Mouse (Mus musculus) CH12.LX (cell line): ENCODE measurements around the gene Tmppe. TPM values are rescaled to one million over a fixed set of nuclear protein-coding genes. Genes with fewer than 3 reads are reported as not detected.

Source experiments
- DNase-seq: peaks from one replicate; pipeline ENCODE4 v3.0.0-alpha.2; 2013; ENCODE audit errors: extremely low read depth
- H3K27ac ChIP-seq: 2 replicates; pipeline ENCODE4 v1.5.1; 2012; ENCODE audit warnings: low read depth, mild to moderate bottlenecking, control low read depth, moderate library complexity; ENCODE audit not compliant: insufficient read depth
- H3K27me3 ChIP-seq: replicated peaks from 2 replicates; pipeline ENCODE3; 2012; ENCODE audit warnings: inconsistent platforms
- H3K36me3 ChIP-seq, 2 experiments: replicated peaks in 1 of 2; 2 replicates each; pipeline versions ENCODE3 to v1.6.1; 2012; ENCODE audit warnings: inconsistent platforms in 1 of 2, low read length in 1 of 2, mild to moderate bottlenecking in 1 of 2, mixed read lengths in 1 of 2, moderate library complexity in 1 of 2; ENCODE audit not compliant: control insufficient read depth in 1 of 2, insufficient read depth in 1 of 2
- H3K4me1 ChIP-seq, 2 experiments: 2 replicates each; pipeline ENCODE4 v1.6.1; 2012; ENCODE audit warnings: inconsistent platforms in 1 of 2, moderate library complexity in 1 of 2; ENCODE audit not compliant: insufficient read depth in 2 of 2, control insufficient read depth in 1 of 2
- H3K4me2 ChIP-seq: 2 replicates; pipeline ENCODE4 v1.6.1; 2012; ENCODE audit warnings: low read depth, mild to moderate bottlenecking, control low read depth; ENCODE audit not compliant: poor library complexity, insufficient read depth, severe bottlenecking
- H3K4me3 ChIP-seq, 3 experiments: fragments of 150-350 bp in 1 of 3; sonication (generic) in 1 of 3; replicated peaks in 1 of 3; 2 replicates each; pipeline versions ENCODE3 to v1.5.1; 2011 to 2012; ENCODE audit warnings: low read depth in 2 of 3, low read length in 2 of 3, mild to moderate bottlenecking in 2 of 3, moderate library complexity in 2 of 3, control low read depth in 1 of 3, improper control_type of control experiment in 1 of 3, inconsistent platforms in 1 of 3, mixed read lengths in 1 of 3; ENCODE audit not compliant: poor library complexity in 1 of 3
- H3K79me2 ChIP-seq: replicated peaks from 2 replicates; pipeline ENCODE4 v1.6.1; 2012; ENCODE audit warnings: mild to moderate bottlenecking, moderate library complexity; ENCODE audit not compliant: control insufficient read depth, poor library complexity, insufficient read depth, severe bottlenecking; ENCODE audit errors: extremely low read depth
- H3K9ac ChIP-seq: 2 replicates; pipeline ENCODE4 v1.6.1; 2012; ENCODE audit warnings: low read depth, mild to moderate bottlenecking, control low read depth, moderate library complexity; ENCODE audit not compliant: insufficient read depth
- H3K9me3 ChIP-seq: replicated peaks from 2 replicates; pipeline ENCODE3; 2012; ENCODE audit warnings: low read length, inconsistent platforms, mixed read lengths
- BHLHE40 ChIP-seq: IDR thresholded peaks from 2 replicates; pipeline ENCODE4 v1.6.1; 2011; ENCODE audit warnings: mild to moderate bottlenecking, low read depth, low read length, improper control_type of control experiment
- CHD2 ChIP-seq: IDR thresholded peaks from 2 replicates; pipeline ENCODE4 v1.6.1; 2011; ENCODE audit warnings: low read length, improper control_type of control experiment
- CTCF ChIP-seq, 2 experiments: IDR thresholded peaks in 1 of 2; conservative IDR thresholded peaks in 1 of 2; 2 replicates each; pipeline ENCODE4 v1.5.1; 2011 to 2012; ENCODE audit warnings: low read depth in 2 of 2, low read length in 2 of 2, improper control_type of control experiment in 1 of 2, inconsistent platforms in 1 of 2, mild to moderate bottlenecking in 1 of 2, moderate library complexity in 1 of 2
- E2F4 ChIP-seq: IDR thresholded peaks from 2 replicates; pipeline ENCODE4 v1.6.1; 2011; ENCODE audit warnings: low read depth, low read length, improper control_type of control experiment; ENCODE audit not compliant: insufficient replicate concordance
- ELF1 ChIP-seq: IDR thresholded peaks from 2 replicates; pipeline ENCODE4 v1.6.1; 2014; ENCODE audit warnings: low read depth, mild to moderate bottlenecking, inconsistent platforms, low read length, improper control_type of control experiment
- GABPA ChIP-seq: IDR thresholded peaks from 2 replicates; pipeline ENCODE4 v1.6.1; 2012; ENCODE audit warnings: low read depth, low read length, improper control_type of control experiment, inconsistent platforms; ENCODE audit not compliant: insufficient replicate concordance
- HCFC1 ChIP-seq: IDR thresholded peaks from 2 replicates; pipeline ENCODE4 v1.6.1; 2012; ENCODE audit warnings: low read depth, mild to moderate bottlenecking, inconsistent platforms, low read length, improper control_type of control experiment
- IRF4 ChIP-seq: IDR thresholded peaks from 2 replicates; pipeline ENCODE4 v1.6.1; 2014; ENCODE audit warnings: low read depth, mild to moderate bottlenecking, inconsistent platforms, low read length, improper control_type of control experiment
- MAFK ChIP-seq: IDR thresholded peaks from 2 replicates; pipeline ENCODE4 v1.6.1; 2011; ENCODE audit warnings: low read length, improper control_type of control experiment; ENCODE audit not compliant: insufficient replicate concordance
- MAX ChIP-seq: IDR thresholded peaks from 2 replicates; pipeline ENCODE4 v1.6.1; 2011; ENCODE audit warnings: low read length, improper control_type of control experiment
- MXI1 ChIP-seq: IDR thresholded peaks from 2 replicates; pipeline ENCODE4 v1.6.1; 2011; ENCODE audit warnings: mild to moderate bottlenecking, low read depth, low read length, improper control_type of control experiment
- NELFE ChIP-seq: IDR thresholded peaks from 2 replicates; pipeline ENCODE4 v1.6.1; 2011; ENCODE audit warnings: low read depth, low read length, improper control_type of control experiment
- NRF1 ChIP-seq: IDR thresholded peaks from 2 replicates; pipeline ENCODE4 v1.6.1; 2014; ENCODE audit warnings: low read depth, mild to moderate bottlenecking, inconsistent platforms, low read length, improper control_type of control experiment, moderate library complexity
- PAX5 ChIP-seq: IDR thresholded peaks from 2 replicates; pipeline ENCODE4 v1.6.1; 2012; ENCODE audit warnings: low read length, inconsistent platforms, mixed read lengths
- POLR2A ChIP-seq: IDR thresholded peaks from 2 replicates; pipeline ENCODE4 v1.6.1; 2011; ENCODE audit warnings: low read depth, mild to moderate bottlenecking, improper control_type of control experiment, low read length
- RAD21 ChIP-seq: IDR thresholded peaks from 2 replicates; pipeline ENCODE4 v1.6.1; 2011; ENCODE audit warnings: low read depth, mild to moderate bottlenecking, low read length, improper control_type of control experiment, moderate library complexity
- RCOR1 ChIP-seq: conservative IDR thresholded peaks from 2 replicates; pipeline ENCODE4 v1.6.1; 2012; ENCODE audit warnings: low read depth, mild to moderate bottlenecking, inconsistent platforms, low read length, improper control_type of control experiment
- SIN3A ChIP-seq: IDR thresholded peaks from 2 replicates; pipeline ENCODE4 v1.6.1; 2012; ENCODE audit warnings: low read length, improper control_type of control experiment, inconsistent platforms
- SMC3 ChIP-seq: IDR thresholded peaks from 2 replicates; pipeline ENCODE4 v1.6.1; 2011; ENCODE audit warnings: low read depth, low read length, improper control_type of control experiment
- TCF12 ChIP-seq: IDR thresholded peaks from 2 replicates; pipeline ENCODE4 v1.6.1; 2014; ENCODE audit warnings: low read depth, mild to moderate bottlenecking, inconsistent platforms, low read length, improper control_type of control experiment
- UBTF ChIP-seq: IDR thresholded peaks from 2 replicates; pipeline ENCODE4 v1.6.1; 2012; ENCODE audit warnings: low read depth, mild to moderate bottlenecking, inconsistent platforms, low read length, improper control_type of control experiment, moderate library complexity
- USF1 ChIP-seq: IDR thresholded peaks from 2 replicates; pipeline ENCODE4 v1.6.1; 2014; ENCODE audit warnings: low read depth, mild to moderate bottlenecking, inconsistent platforms, low read length, improper control_type of control experiment
- USF2 ChIP-seq: conservative IDR thresholded peaks from 2 replicates; pipeline ENCODE4 v1.6.1; 2011; ENCODE audit warnings: low read depth, low read length, improper control_type of control experiment
- ZC3H11A ChIP-seq: IDR thresholded peaks from 2 replicates; pipeline ENCODE4 v1.6.1; 2012; ENCODE audit warnings: low read depth, mild to moderate bottlenecking, inconsistent platforms, low read length, improper control_type of control experiment
- ZMIZ1 ChIP-seq: IDR thresholded peaks from 2 replicates; pipeline ENCODE4 v1.6.1; 2012; ENCODE audit warnings: low read depth, mild to moderate bottlenecking, inconsistent platforms, low read length, improper control_type of control experiment
- dilution Hi-C: fragments of 300-500 bp; cut with MboI; formaldehyde crosslinking; loops from 2 replicates; pipeline ENCODE4 v1.14.3; 2020; ENCODE audit warnings: low sequenced_read_pairs; ENCODE audit not compliant: extremely low pct_unique_long_range_greater_than_20kb, extremely low pct_ligation_motif_present
- in situ Hi-C: fragments of 300-500 bp; cut with MboI; formaldehyde crosslinking; loops from 3 replicates; pipeline ENCODE4 v1.14.3; 2019; ENCODE audit warnings: low sequenced_read_pairs, low pct_ligation_motif_present, low pct_unique_long_range_greater_than_20kb, mixed read lengths
- polyA plus RNA-seq: library from polyadenylated mRNA; unstranded; fragments of >175 nt; gene quantifications from 2 replicates; pipeline ENCODE4 v1.2.1, GENCODE M21; 2012; ENCODE audit warnings: low read depth; ENCODE audit not compliant: insufficient read length
- total RNA-seq, 2 experiments: library from RNA; depleted of rRNA; stranded (reverse); fragments of 300-350 nt in 1 of 2; fragments of >200 nt in 1 of 2; gene quantifications; 2 replicates each; pipeline ENCODE4 v1.2.3; 2012 to 2014

Tmppe gene
- total and polyA plus RNA-seq, 3 experiments: 3.2 to 8.2 (median 7.3) TPM

DNA sequence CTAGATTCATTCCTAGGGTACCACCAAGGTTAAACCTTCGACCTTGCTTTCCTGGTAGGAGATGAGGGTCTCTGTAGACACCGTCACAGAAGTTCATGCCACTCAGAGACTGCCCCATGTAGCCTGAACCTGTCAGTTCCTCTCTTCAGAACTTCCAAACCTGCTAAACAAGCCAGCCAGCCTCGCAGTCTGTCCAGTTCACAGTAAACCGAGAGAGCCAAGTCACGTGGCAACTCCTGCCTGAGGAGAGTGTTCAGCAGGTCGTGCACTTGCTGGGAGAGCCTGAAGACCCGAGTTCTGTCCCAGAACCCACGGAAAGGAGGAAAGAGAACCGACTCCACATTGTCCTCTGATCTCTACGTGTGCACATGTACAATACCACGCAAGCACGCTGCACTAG lies 13.0 kb downstream of the Tmppe start:
- H3K9me3 ChIP-seq: peaks cover 17% of the 10 kb centered on the region
- no peak overlapping the region for H3K4me3 ChIP-seq
- no peak overlapping the region for H3K4me2 ChIP-seq
- H3K36me3 ChIP-seq: peaks cover 26 to 73% of the 10 kb centered on the region in 2 experiments
- H3K4me1 ChIP-seq: no peaks in the 10 kb centered on the region
- in situ Hi-C loops: no loop called here
- H3K79me2 ChIP-seq: no peaks in the 10 kb centered on the region; the same call in 1 of the 2 replicates
- no peaks in the 10 kb centered on the region for H3K27me3 ChIP-seq
- no peak for TF ChIP-seq RCOR1
- no peak for TF ChIP-seq RAD21
- no peak for TF ChIP-seq E2F4
- TF ChIP-seq BHLHE40: no peak
- no peak for TF ChIP-seq GABPA
- TF ChIP-seq USF2: no peak
- TF ChIP-seq TCF12: no peak
- TF ChIP-seq HCFC1: no peak
- TF ChIP-seq SMC3: no peak
- TF ChIP-seq ZMIZ1: no peak
- TF ChIP-seq CHD2: no peak
- no peak for TF ChIP-seq SIN3A
- TF ChIP-seq MAFK: no peak
- no peak for TF ChIP-seq POLR2A
- TF ChIP-seq MXI1: no peak
- TF ChIP-seq IRF4: no peak
- TF ChIP-seq NRF1: no peak
- no peak for TF ChIP-seq ELF1
- no peak for TF ChIP-seq USF1
- TF ChIP-seq, all 38 proteins: peak for 0
- dilution Hi-C loops: no loop called here
- no peak for DNase-seq
- H3K9ac ChIP-seq: no peak overlapping the region
- no peak overlapping the region for H3K27ac ChIP-seq

DNA sequence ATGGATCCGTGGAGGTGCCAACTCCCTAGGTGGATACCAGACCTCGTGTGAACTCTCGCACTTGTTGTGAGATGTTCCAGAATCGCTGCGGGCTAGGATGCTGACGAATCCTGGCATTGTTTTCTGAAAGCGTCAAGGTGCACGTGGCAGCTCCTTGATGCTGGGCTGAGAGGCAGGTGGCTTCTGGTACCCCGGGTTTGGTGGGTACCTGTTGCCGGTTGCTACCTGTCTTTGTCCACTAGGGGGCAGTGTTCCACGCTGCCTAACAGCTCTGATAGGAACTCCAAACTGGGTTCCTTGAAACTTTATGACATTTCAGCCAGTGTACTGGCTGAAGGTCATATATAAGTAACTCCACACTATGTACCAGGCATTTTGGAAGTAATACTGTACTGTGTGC lies 14.8 kb downstream of the Tmppe start:
- H3K9ac ChIP-seq: no peak overlapping the region
- no peak overlapping the region for H3K27ac ChIP-seq
- H3K4me1 ChIP-seq: no peaks in the 10 kb centered on the region
- H3K9me3 ChIP-seq: peaks cover 9% of the 10 kb centered on the region
- in situ Hi-C loops (loop anchor here (5.0 kb wide), 2 partner anchors 77 to 167 kb away; no protein-coding TSS in a partner anchor), dilution Hi-C loops (no loop called here)
- peak; percentile 74 for DNase-seq
- no peaks in the 10 kb centered on the region for H3K79me2 ChIP-seq
- H3K4me3 ChIP-seq: no peak overlapping the region
- no peak overlapping the region for H3K4me2 ChIP-seq
- H3K36me3 ChIP-seq: peaks cover 25 to 69% of the 10 kb centered on the region in 2 experiments
- no peaks in the 10 kb centered on the region for H3K27me3 ChIP-seq
- TF ChIP-seq IRF4 (peak; percentile 17; the same call in 1 of the 2 replicates), SMC3 (peak; percentile 95), NELFE (peak; percentile 55; the same call in 1 of the 2 replicates), CTCF (conservative IDR thresholded peaks at IDR 0.05 in 1 of 2, IDR thresholded peaks at IDR 0.05 in 1 of 2; ENCODE audit: low read depth in 2 of 2, low read length in 2 of 2) (peak; percentile 88 to 91), PAX5 (no peak), SIN3A (no peak), UBTF (no peak), ZC3H11A (peak; percentile 80), RAD21 (peak; percentile 85), MAX (peak; percentile 23; the same call in 1 of the 2 replicates)
